Mouse (Mus musculus): Measurements from ENCODE around the gene Gli2.

DNA sequence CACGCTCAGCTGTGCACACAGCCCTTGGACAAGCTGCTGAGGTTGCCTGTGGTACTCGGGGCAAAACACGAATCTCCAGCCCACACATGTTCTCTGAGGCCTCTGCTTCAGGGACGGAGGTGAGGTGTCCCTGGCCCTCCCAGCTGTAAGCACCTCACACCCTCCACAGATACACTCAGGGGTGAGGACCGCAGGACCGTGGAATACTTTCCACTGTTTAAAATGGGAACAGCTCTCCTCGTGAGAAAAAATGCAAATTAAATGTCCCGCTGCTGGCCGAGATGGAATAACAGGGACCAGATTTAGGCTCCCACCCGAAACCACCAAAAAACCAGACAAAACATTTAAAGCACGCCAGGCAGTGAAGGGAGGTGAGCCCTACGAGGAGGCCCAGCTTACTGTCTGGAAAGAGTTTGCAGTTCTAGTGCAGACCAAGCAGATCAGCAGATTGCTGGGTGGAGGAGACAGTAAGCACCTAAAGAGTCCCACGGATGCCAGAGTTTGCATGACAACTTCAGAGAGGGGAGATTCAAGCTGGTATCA is 19.2 kb downstream of the Gli2 start:
- no peak for TF ChIP-seq CTCF (IDR thresholded peaks at IDR 0.05; ENCODE audit: borderline replicate concordance, insufficient read depth, low read length)
- TF ChIP-seq POLR2A (IDR thresholded peaks at IDR 0.05; ENCODE audit: low read depth, low read length), result no peak
